Mouse (Mus musculus): ENCODE data around the gene Mst1r. TPM values are rescaled to one million over a fixed set of nuclear protein-coding genes. Genes with fewer than 3 reads are reported as not detected.

Mst1r gene
- polyA plus RNA-seq, 1 experiment = 1.2 TPM

DNA sequence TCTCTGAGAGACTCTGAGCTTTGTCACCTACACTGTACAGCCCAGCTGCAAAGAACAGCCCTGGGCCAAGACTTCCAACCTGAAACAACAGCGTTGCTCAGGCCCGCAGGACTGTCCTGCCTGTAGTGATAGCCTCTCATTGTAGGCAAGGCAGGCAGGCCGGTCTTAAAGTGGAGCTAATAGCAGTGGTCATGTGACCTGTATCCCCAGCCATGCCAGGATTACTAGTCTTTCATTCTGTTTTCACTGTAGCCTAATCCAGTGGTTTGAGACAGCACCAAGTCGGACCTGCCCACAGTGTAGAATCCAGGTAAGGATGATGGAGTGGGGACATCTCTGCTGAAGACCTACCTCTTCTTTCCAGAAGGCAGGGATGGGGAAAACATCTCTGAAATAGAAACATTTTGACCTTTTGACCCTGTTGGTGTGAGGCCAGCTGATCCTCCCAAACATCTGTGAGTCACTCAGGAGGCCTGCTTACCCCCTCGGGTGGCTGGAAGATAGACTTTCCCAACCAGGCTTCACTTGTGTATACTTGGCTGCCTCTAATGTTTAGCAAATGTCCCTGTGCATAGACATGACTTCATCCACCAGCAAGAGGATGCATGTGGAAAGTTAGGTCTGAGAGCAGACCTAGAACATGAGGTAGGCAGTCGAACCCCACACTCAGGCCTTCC is 49.1 kb downstream of the Mst1r start:
- Histone ChIP-seq H3K36me3 (ENCODE audit: control insufficient read depth, insufficient read depth, low read length) (no peaks in the 10 kb centered on the region), H3K27me3 (replicated peaks; ENCODE audit: control insufficient read depth, insufficient read depth, low read length) (no peaks in the 10 kb centered on the region), H3K4me1 (ENCODE audit: control insufficient read depth, insufficient read depth, low read length) (no peaks in the 10 kb centered on the region), H3K4me3 (ENCODE audit: insufficient read depth, low read depth, low read length) (no peak overlapping the region), H3K27ac (ENCODE audit: insufficient read depth, low read depth, low read length) (no peak overlapping the region)
- WGBS = 81% methylated on average over 6 of the region's 6 CpGs
- no peak for TF ChIP-seq POLR2A (IDR thresholded peaks at IDR 0.05; ENCODE audit: low read depth, low read length)
- no peak for TF ChIP-seq CTCF (conservative IDR thresholded peaks at IDR 0.05; ENCODE audit: insufficient read depth, insufficient read length, low read depth, low read length)
- no peak for DNase-seq

DNA sequence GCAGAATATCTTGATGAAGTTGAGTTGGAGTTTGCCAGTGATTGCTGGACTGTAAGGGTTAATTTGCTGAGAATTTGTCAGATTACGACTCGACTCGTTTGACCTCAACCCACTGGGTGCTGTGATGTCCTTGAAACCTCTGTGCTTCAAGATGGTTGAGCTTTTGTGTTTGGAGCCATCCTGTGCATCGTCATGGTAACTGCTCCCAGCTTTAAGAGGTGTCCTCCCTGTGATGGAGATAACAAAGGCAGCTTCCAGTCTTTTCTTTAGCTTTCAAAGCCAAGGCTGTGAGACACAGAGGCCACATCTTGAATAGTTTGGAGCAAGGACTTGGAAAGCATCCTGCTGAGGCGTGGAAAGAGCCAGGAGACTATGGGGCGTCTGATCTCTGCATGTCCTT is 50.5 kb downstream of the Mst1r start:
- Histone ChIP-seq H3K4me3 (ENCODE audit: insufficient read depth, low read depth, low read length) (no peak overlapping the region), H3K4me1 (ENCODE audit: control insufficient read depth, insufficient read depth, low read length) (no peaks in the 10 kb centered on the region), H3K27me3 (replicated peaks; ENCODE audit: control insufficient read depth, insufficient read depth, low read length) (no peaks in the 10 kb centered on the region), H3K36me3 (ENCODE audit: control insufficient read depth, insufficient read depth, low read length) (no peaks in the 10 kb centered on the region), H3K27ac (ENCODE audit: insufficient read depth, low read depth, low read length) (no peak overlapping the region)
- no peak for TF ChIP-seq CTCF (conservative IDR thresholded peaks at IDR 0.05; ENCODE audit: insufficient read depth, insufficient read length, low read depth, low read length)
- no peak for DNase-seq
- 66% methylated on average over 6 of the region's 6 CpGs for whole genome bisulfite sequencing

DNA sequence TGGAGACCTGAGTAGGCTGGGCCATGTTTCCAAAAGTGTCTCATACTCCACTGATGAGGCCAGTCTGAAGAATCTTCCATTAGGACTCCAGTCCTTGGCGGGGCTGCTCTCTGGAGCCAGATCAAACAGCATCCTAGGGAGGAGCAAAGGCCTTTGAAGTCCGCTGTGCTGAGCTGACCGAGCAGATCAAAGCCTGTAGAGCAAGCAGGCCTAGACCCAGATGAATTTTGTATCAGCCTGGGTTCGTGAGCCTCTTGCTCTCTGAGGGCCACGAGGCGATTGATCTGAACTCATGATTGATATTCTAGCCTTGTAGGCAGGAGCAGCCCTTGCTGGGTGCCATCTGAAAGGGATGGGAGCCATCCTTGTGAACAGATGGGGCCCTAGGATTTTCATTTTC is 53.2 kb downstream of the Mst1r start:
- TF ChIP-seq POLR2A (IDR thresholded peaks at IDR 0.05; ENCODE audit: low read depth, low read length) (no peak), CTCF (conservative IDR thresholded peaks at IDR 0.05; ENCODE audit: insufficient read depth, insufficient read length, low read depth, low read length) (no peak)
- no peak for DNase-seq
- WGBS = 71% methylated on average over 6 of the region's 6 CpGs
- Histone ChIP-seq H3K4me1 (ENCODE audit: control insufficient read depth, insufficient read depth, low read length) (no peaks in the 10 kb centered on the region), H3K27me3 (replicated peaks; ENCODE audit: control insufficient read depth, insufficient read depth, low read length) (no peaks in the 10 kb centered on the region), H3K27ac (ENCODE audit: insufficient read depth, low read depth, low read length) (no peak overlapping the region), H3K36me3 (ENCODE audit: control insufficient read depth, insufficient read depth, low read length) (no peaks in the 10 kb centered on the region), H3K4me3 (ENCODE audit: insufficient read depth, low read depth, low read length) (no peak overlapping the region)

DNA sequence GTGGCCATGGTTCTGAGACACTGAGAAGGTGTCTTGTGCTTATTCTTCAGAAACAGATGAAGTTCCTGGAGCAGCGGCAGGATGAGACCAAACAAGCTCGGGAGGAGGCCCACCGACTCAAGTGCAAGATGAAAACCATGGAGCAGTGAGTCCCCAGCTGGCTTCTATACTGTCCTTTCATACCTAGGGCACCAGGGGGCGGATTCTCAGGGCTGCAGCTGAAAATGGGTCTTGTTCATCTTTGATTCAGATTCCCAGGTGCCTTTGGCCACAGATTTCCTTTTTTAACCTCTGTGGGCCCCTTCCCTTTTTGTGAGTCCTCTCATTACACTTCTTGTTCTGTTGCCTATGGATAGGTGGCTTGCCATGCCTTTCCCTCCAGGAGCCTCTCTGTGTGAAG is 54.3 kb downstream of the Mst1r start:
- Histone ChIP-seq H3K27me3 (replicated peaks; ENCODE audit: control insufficient read depth, insufficient read depth, low read length) (no peaks in the 10 kb centered on the region), H3K4me3 (ENCODE audit: insufficient read depth, low read depth, low read length) (no peak overlapping the region), H3K36me3 (ENCODE audit: control insufficient read depth, insufficient read depth, low read length) (no peaks in the 10 kb centered on the region), H3K4me1 (ENCODE audit: control insufficient read depth, insufficient read depth, low read length) (no peaks in the 10 kb centered on the region), H3K27ac (ENCODE audit: insufficient read depth, low read depth, low read length) (no peak overlapping the region)
- WGBS = 89% methylated on average over 4 of the region's 4 CpGs
- TF ChIP-seq CTCF (conservative IDR thresholded peaks at IDR 0.05; ENCODE audit: insufficient read depth, insufficient read length, low read depth, low read length) (no peak), POLR2A (IDR thresholded peaks at IDR 0.05; ENCODE audit: low read depth, low read length) (no peak)
- DNase-seq = no peak

DNA sequence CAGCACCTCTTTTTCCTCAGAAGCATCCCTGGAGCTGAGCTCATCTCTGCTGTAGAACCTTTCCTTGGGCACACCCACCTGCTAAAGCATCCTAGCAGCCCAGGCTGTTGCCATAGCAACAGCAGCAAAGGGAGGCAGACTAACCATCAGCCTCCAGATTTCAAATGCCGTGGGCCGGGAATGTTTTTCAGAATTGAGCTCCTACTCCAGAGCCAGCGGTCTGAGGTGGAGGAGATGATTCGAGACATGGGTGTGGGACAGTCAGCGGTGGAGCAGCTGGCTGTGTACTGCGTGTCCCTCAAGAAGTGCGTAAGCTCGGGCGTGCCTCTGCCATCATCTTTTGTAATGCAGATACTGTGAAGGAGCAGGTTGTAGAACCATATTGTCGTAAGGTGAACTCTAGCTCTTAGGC is 54.7 kb downstream of the Mst1r start:
- WGBS = 91% methylated on average over 10 of the region's 10 CpGs
- Histone ChIP-seq H3K27me3 (replicated peaks; ENCODE audit: control insufficient read depth, insufficient read depth, low read length) (no peaks in the 10 kb centered on the region), H3K4me1 (ENCODE audit: control insufficient read depth, insufficient read depth, low read length) (no peaks in the 10 kb centered on the region), H3K36me3 (ENCODE audit: control insufficient read depth, insufficient read depth, low read length) (no peaks in the 10 kb centered on the region), H3K27ac (ENCODE audit: insufficient read depth, low read depth, low read length) (no peak overlapping the region), H3K4me3 (ENCODE audit: insufficient read depth, low read depth, low read length) (no peak overlapping the region)
- DNase-seq = no peak
- TF ChIP-seq POLR2A (IDR thresholded peaks at IDR 0.05; ENCODE audit: low read depth, low read length) = no peak
- TF ChIP-seq CTCF (conservative IDR thresholded peaks at IDR 0.05; ENCODE audit: insufficient read depth, insufficient read length, low read depth, low read length) = no peak

DNA sequence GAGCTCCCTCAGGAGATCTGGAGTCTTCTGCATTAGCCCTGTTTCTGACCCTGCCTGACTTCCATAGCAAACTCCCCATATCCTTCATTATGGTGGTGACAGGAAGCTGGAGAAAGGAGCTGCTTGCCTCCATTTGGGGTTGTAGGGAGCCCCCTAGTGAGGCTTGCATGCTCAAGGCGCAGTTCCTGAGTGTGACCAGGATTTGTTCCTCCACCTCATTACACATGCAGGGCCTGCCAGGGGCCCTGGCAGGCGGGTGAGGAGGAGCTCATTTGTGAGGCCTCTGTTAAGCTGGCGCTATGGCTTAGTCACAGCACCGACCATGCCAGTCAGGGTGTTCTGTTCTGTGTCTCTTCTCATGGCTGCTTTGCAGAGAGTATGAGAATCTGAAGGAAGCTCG is 55.2 kb downstream of the Mst1r start:
- Histone ChIP-seq H3K27me3 (replicated peaks; ENCODE audit: control insufficient read depth, insufficient read depth, low read length) (no peaks in the 10 kb centered on the region), H3K4me3 (ENCODE audit: insufficient read depth, low read depth, low read length) (no peak overlapping the region), H3K4me1 (ENCODE audit: control insufficient read depth, insufficient read depth, low read length) (no peaks in the 10 kb centered on the region), H3K36me3 (ENCODE audit: control insufficient read depth, insufficient read depth, low read length) (no peaks in the 10 kb centered on the region), H3K27ac (ENCODE audit: insufficient read depth, low read depth, low read length) (no peak overlapping the region)
- no peak for DNase-seq
- TF ChIP-seq CTCF (conservative IDR thresholded peaks at IDR 0.05; ENCODE audit: insufficient read depth, insufficient read length, low read depth, low read length) (peak; percentile 33; the same call in 1 of the 2 replicates), POLR2A (IDR thresholded peaks at IDR 0.05; ENCODE audit: low read depth, low read length) (no peak)
- 61% methylated on average over 5 of the region's 5 CpGs for WGBS

DNA sequence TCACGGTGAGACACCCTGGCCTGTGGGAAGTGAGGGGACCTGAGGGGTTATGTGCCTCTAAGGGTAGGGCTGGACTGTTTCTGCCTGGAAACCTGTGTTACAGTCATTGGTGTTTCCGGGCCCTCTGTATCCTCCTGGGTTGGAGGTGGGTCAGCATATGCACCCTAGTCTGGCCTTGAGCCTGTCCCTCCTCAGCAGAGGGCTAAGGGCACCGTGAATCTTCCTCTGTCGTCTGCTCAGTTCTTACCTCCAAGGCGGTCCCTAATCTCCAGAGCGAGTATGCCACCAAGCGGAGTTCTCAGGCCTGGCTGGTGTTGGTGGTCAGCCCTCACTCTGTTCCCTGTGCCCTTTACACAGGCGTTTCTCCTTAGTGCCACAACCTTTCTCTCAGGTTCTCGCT is 56.2 kb downstream of the Mst1r start:
- no peak overlapping the region for H3K27ac ChIP-seq (ENCODE audit: insufficient read depth, low read depth, low read length)
- TF ChIP-seq CTCF (conservative IDR thresholded peaks at IDR 0.05; ENCODE audit: insufficient read depth, insufficient read length, low read depth, low read length) (no peak), POLR2A (IDR thresholded peaks at IDR 0.05; ENCODE audit: low read depth, low read length) (no peak)
- H3K27me3 ChIP-seq (replicated peaks; ENCODE audit: control insufficient read depth, insufficient read depth, low read length) = no peaks in the 10 kb centered on the region
- WGBS = 97% methylated on average over 9 of the region's 9 CpGs
- no peaks in the 10 kb centered on the region for H3K36me3 ChIP-seq (ENCODE audit: control insufficient read depth, insufficient read depth, low read length)
- no peaks in the 10 kb centered on the region for H3K4me1 ChIP-seq (ENCODE audit: control insufficient read depth, insufficient read depth, low read length)
- H3K4me3 ChIP-seq (ENCODE audit: insufficient read depth, low read depth, low read length) = no peak overlapping the region
- DNase-seq = no peak
